Mouse (Mus musculus): ENCODE measurements at regions not wholly inside any gene's neighbourhood (a gene's known extent, or its start where the extent isn't known, plus 50 kb on each side); places are given as distances from the start of the nearest gene placed in this dataset.

DNA sequence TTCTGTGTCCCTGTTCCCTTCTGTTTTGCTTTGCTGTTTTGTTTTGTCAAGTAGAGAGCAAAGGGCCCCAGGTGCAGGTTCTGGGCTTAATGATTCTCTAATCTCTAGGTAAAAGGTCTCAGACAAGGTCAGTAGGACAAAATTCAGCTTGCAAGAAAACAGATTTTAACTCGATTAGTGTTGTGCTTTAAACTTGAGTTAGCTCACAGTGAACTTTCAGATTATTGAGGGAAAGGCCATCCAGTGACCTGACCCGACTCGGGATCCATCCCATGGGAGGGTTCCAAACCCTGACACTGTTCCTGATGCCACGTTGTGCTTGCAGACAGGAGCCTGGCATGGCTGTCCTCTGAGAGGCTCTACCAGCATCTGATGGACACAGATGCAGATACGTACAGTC is 83.8 kb upstream of the Acsl1 start:
- H3K4me2 ChIP-seq (ENCODE audit: low read depth, low read length), result no peak overlapping the region
- WGBS, result 70% methylated on average over 5 of the region's 5 CpGs

DNA sequence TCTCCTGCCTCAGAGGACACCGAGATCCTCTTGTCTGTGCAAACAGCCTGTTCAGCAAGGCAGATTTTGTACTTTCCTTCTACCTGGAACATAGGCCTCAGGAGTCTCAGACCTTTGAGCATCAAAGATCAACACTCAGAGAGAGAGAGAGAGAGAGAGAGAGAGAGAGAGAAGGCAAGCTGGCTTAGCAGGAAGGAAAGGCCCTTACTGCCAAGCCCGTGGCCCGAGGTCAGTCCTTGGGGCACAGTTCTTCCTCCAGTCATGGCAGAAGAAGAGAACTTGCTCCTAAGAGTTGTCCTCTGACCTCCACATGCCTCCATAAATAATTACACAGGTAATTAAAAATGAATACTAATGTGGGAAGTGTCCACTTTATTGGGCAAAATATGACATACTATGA is 82.4 kb upstream of the Acsl1 start:
- Histone ChIP-seq H3K9ac (ENCODE audit: low read depth, low read length) (no peak overlapping the region), H3K4me1 (ENCODE audit: control insufficient read depth, insufficient read depth, low read length) (no peaks in the 10 kb centered on the region), H3K27me3 (replicated peaks; ENCODE audit: control insufficient read depth, insufficient read depth, low read length) (no peaks in the 10 kb centered on the region), H3K36me3 (ENCODE audit: control insufficient read depth, insufficient read depth, low read length) (no peaks in the 10 kb centered on the region), H3K27ac (ENCODE audit: low read length) (no peak overlapping the region), H3K4me3 (ENCODE audit: low read length) (no peak overlapping the region), H3K4me2 (ENCODE audit: low read depth, low read length) (no peak overlapping the region), H3K9me3 (ENCODE audit: control insufficient read depth, low read length) (no peaks in the 10 kb centered on the region)
- no peak for ATAC-seq
- WGBS, result 77% methylated on average over 3 of the region's 3 CpGs

More for the DNA sequence above, 83.8 kb upstream of the Acsl1 start:
- Histone ChIP-seq H3K4me3 (ENCODE audit: low read length) (no peak overlapping the region), H3K36me3 (ENCODE audit: control insufficient read depth, insufficient read depth, low read length) (no peaks in the 10 kb centered on the region), H3K9ac (ENCODE audit: low read depth, low read length) (no peak overlapping the region), H3K4me1 (ENCODE audit: control insufficient read depth, insufficient read depth, low read length) (no peaks in the 10 kb centered on the region), H3K27me3 (replicated peaks; ENCODE audit: control insufficient read depth, insufficient read depth, low read length) (no peaks in the 10 kb centered on the region), H3K9me3 (ENCODE audit: control insufficient read depth, low read length) (no peaks in the 10 kb centered on the region), H3K27ac (ENCODE audit: low read length) (no peak overlapping the region)
- peak; percentile 50 for ATAC-seq

DNA sequence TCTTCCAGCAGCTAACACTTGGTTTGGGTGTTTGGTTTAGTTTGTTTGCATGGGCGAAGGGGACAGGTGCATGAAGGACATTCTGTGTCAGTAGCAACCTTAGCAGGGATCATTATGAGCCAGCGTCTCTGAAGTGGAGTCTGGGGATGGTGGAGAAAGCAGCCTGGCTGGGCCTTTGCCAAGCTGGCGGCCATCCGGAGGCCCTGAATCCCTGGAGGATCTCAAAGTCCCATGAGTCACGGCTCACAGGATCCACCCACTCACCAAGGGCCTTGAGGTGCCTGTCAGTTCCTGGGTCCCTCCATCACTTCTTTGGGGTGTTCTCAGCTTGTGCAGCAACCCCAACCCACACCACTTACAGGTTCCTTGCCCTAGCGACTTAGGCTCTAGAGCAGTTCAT is 80.4 kb upstream of the Acsl1 start:
- Histone ChIP-seq H3K27me3 (replicated peaks; ENCODE audit: control insufficient read depth, insufficient read depth, low read length) (no peaks in the 10 kb centered on the region), H3K4me1 (ENCODE audit: control insufficient read depth, insufficient read depth, low read length) (no peaks in the 10 kb centered on the region), H3K4me2 (ENCODE audit: low read depth, low read length) (no peak overlapping the region), H3K4me3 (ENCODE audit: low read length) (no peak overlapping the region), H3K36me3 (ENCODE audit: control insufficient read depth, insufficient read depth, low read length) (no peaks in the 10 kb centered on the region), H3K27ac (ENCODE audit: low read length) (no peak overlapping the region), H3K9ac (ENCODE audit: low read depth, low read length) (no peak overlapping the region), H3K9me3 (ENCODE audit: control insufficient read depth, low read length) (no peaks in the 10 kb centered on the region)
- 79% methylated on average over 6 of the region's 6 CpGs for WGBS
- ATAC-seq, result peak; percentile 34; the same call in 1 of the 2 replicates

DNA sequence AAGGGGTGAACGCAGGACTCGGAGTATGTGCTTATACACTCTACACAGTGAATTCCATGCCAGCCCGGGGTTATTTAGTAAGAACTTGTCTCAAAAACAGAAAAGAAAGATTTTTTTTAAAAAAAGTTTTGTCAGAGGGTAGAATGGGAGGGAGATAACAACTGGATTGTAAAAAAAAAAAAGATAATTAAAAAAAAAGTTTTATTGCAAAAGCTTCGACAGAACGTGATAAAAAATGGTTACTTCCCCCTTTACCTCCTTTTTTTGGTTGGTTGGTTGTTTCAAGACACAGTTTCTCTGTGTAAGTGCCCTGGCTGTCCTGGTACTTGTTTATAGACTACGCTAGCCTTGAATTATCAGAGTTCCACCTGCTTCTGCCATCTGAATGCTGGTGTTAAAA is 79.2 kb upstream of the Acsl1 start:
- no peaks in the 10 kb centered on the region for H3K9me3 ChIP-seq (ENCODE audit: control insufficient read depth, low read length)
- WGBS, result 84% methylated on average over 6 of the region's 6 CpGs
- H3K27ac ChIP-seq (ENCODE audit: low read length), result no peak overlapping the region
- H3K4me3 ChIP-seq (ENCODE audit: low read length), result no peak overlapping the region
- H3K9ac ChIP-seq (ENCODE audit: low read depth, low read length), result no peak overlapping the region
- H3K36me3 ChIP-seq (ENCODE audit: control insufficient read depth, insufficient read depth, low read length), result no peaks in the 10 kb centered on the region
- no peak overlapping the region for H3K4me2 ChIP-seq (ENCODE audit: low read depth, low read length)
- H3K27me3 ChIP-seq (replicated peaks; ENCODE audit: control insufficient read depth, insufficient read depth, low read length), result no peaks in the 10 kb centered on the region
- no peaks in the 10 kb centered on the region for H3K4me1 ChIP-seq (ENCODE audit: control insufficient read depth, insufficient read depth, low read length)
- no peak for ATAC-seq

DNA sequence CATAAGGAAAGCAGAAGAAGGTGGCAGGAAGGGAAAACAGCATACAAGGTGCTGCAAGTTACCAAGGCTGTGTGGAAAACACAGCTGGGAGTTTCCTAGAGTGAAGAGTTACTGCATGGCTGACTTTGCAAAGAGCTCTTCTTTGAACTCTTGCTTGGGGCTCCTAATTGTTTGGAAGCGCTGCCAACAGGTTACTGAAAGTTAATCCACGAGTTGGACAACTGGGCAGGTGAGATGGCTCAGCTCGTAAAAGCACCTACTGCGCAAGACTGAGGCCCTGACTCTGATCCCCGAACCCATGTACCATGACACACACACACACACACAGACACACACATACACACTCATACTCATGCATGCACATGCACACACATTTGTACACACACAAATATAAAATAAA is 77.5 kb upstream of the Acsl1 start:
- WGBS, result 85% methylated on average over 5 of the region's 5 CpGs
- ATAC-seq, result no peak
- H3K4me3 ChIP-seq (ENCODE audit: low read length), result no peak overlapping the region

DNA sequence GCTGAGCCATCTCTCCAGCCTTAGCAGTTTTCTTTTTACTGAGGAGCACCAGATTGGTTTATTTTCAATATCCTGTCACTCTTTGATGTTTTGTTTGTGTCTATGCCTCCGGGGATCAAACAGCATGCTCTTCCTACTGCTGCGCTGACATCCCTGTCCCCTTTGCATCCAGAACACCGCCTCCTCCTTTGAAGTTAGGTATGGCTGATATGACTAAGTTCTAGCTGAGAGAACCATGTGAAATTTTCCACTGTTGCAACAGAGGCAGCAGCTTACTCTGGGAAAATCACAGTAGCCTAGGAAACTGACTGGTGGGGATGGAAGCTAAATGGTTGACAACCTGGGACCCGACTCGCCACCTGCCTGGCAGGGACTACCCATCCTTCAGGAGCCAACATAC is 76.1 kb upstream of the Acsl1 start:
- WGBS, result 82% methylated on average over 5 of the region's 5 CpGs
- no peaks in the 10 kb centered on the region for H3K36me3 ChIP-seq (ENCODE audit: control insufficient read depth, insufficient read depth, low read length)
- ATAC-seq, result no peak
- H3K4me1 ChIP-seq (ENCODE audit: control insufficient read depth, insufficient read depth, low read length), result no peaks in the 10 kb centered on the region
- no peaks in the 10 kb centered on the region for H3K9me3 ChIP-seq (ENCODE audit: control insufficient read depth, low read length)
- no peaks in the 10 kb centered on the region for H3K27me3 ChIP-seq (replicated peaks; ENCODE audit: control insufficient read depth, insufficient read depth, low read length)
- no peak overlapping the region for H3K4me3 ChIP-seq (ENCODE audit: low read length)
- H3K27ac ChIP-seq (ENCODE audit: low read length), result no peak overlapping the region
- no peak overlapping the region for H3K9ac ChIP-seq (ENCODE audit: low read depth, low read length)
- no peak overlapping the region for H3K4me2 ChIP-seq (ENCODE audit: low read depth, low read length)

More for the DNA sequence above, 77.5 kb upstream of the Acsl1 start:
- Histone ChIP-seq H3K27ac (ENCODE audit: low read length) (no peak overlapping the region), H3K4me2 (ENCODE audit: low read depth, low read length) (no peak overlapping the region), H3K9ac (ENCODE audit: low read depth, low read length) (no peak overlapping the region), H3K36me3 (ENCODE audit: control insufficient read depth, insufficient read depth, low read length) (no peaks in the 10 kb centered on the region), H3K4me1 (ENCODE audit: control insufficient read depth, insufficient read depth, low read length) (no peaks in the 10 kb centered on the region), H3K9me3 (ENCODE audit: control insufficient read depth, low read length) (no peaks in the 10 kb centered on the region), H3K27me3 (replicated peaks; ENCODE audit: control insufficient read depth, insufficient read depth, low read length) (no peaks in the 10 kb centered on the region)

DNA sequence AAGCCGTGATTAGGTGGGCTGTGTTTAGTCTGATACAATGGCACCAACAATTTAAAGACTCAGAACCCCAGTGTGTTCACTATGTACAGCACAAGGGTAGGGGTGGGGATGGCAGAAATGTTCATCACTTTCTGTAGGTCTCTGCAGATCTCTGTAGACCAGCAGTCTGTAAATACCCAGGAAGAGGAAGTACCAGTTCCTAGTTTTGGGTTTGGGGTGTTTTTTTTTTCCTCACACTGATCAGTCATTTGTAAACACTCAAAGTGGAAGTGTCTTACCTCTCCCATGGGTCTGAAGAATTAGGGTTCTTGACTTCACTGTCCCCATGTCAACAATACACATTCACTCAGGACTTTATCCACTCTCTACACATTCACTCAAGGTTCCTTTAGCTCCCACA is 75.5 kb upstream of the Acsl1 start:
- no peak overlapping the region for H3K4me3 ChIP-seq (ENCODE audit: low read length)
- H3K4me1 ChIP-seq (ENCODE audit: control insufficient read depth, insufficient read depth, low read length), result no peaks in the 10 kb centered on the region
- H3K36me3 ChIP-seq (ENCODE audit: control insufficient read depth, insufficient read depth, low read length), result no peaks in the 10 kb centered on the region
- 76% methylated on average over 1 of the region's 1 CpGs for WGBS
- no peak for ATAC-seq
- H3K27ac ChIP-seq (ENCODE audit: low read length), result no peak overlapping the region
- H3K9ac ChIP-seq (ENCODE audit: low read depth, low read length), result no peak overlapping the region
- H3K9me3 ChIP-seq (ENCODE audit: control insufficient read depth, low read length), result no peaks in the 10 kb centered on the region
- H3K27me3 ChIP-seq (replicated peaks; ENCODE audit: control insufficient read depth, insufficient read depth, low read length), result no peaks in the 10 kb centered on the region
- H3K4me2 ChIP-seq (ENCODE audit: low read depth, low read length), result no peak overlapping the region

DNA sequence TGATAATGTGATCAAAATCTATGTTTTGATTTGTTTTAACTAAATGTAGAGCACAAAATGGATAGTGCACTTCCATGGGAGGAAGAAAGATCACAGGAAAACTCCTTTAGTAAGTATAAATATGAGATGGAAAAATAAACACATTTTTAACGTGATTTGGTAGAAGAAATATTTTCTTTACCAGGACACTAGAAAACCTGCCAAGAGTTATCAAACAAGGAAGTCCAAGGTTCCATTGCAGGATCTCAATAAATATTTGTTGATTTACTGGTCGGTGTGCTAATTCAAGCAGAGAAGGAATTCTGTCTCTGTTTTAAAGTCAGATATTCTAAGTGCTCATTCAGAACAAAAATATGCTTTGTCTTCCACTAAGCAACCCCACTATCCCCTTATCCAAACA is 73.8 kb upstream of the Acsl1 start:
- no peaks in the 10 kb centered on the region for H3K36me3 ChIP-seq (ENCODE audit: control insufficient read depth, insufficient read depth, low read length)
- WGBS, result 34% methylated on average over 2 of the region's 2 CpGs
- ATAC-seq, result no peak
- no peaks in the 10 kb centered on the region for H3K27me3 ChIP-seq (replicated peaks; ENCODE audit: control insufficient read depth, insufficient read depth, low read length)
- H3K27ac ChIP-seq (ENCODE audit: low read length), result peak overlapping the region; percentile 48
- no peaks in the 10 kb centered on the region for H3K4me1 ChIP-seq (ENCODE audit: control insufficient read depth, insufficient read depth, low read length)
- no peaks in the 10 kb centered on the region for H3K9me3 ChIP-seq (ENCODE audit: control insufficient read depth, low read length)
- no peak overlapping the region for H3K4me3 ChIP-seq (ENCODE audit: low read length)
- H3K9ac ChIP-seq (ENCODE audit: low read depth, low read length), result no peak overlapping the region
- H3K4me2 ChIP-seq (ENCODE audit: low read depth, low read length), result no peak overlapping the region

DNA sequence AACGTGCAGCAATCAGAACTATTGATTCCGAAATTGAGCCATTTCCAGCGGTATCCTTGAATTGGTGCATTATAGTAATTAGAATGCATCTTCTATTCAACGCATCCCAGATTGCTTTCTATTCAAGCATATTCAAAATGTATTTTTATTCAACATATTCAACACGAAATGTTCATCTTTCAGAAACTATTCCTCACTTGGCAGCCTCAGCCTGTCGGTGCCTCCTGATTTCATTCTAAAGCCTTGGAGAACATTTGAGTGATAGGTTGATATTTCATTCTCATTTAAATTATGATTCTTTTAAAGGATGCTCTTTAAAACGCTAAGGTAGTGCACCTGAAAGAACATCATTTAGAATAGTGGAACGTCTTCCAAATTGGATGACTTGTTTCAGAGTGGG is 73.1 kb upstream of the Acsl1 start:
- no peak overlapping the region for H3K9ac ChIP-seq (ENCODE audit: low read depth, low read length)
- 79% methylated on average over 8 of the region's 8 CpGs for WGBS
- H3K4me2 ChIP-seq (ENCODE audit: low read depth, low read length), result no peak overlapping the region
- H3K4me1 ChIP-seq (ENCODE audit: control insufficient read depth, insufficient read depth, low read length), result no peaks in the 10 kb centered on the region
- no peak for ATAC-seq
- H3K36me3 ChIP-seq (ENCODE audit: control insufficient read depth, insufficient read depth, low read length), result no peaks in the 10 kb centered on the region
- H3K27me3 ChIP-seq (replicated peaks; ENCODE audit: control insufficient read depth, insufficient read depth, low read length), result no peaks in the 10 kb centered on the region
- no peak overlapping the region for H3K27ac ChIP-seq (ENCODE audit: low read length)
- H3K4me3 ChIP-seq (ENCODE audit: low read length), result no peak overlapping the region
- H3K9me3 ChIP-seq (ENCODE audit: control insufficient read depth, low read length), result no peaks in the 10 kb centered on the region

DNA sequence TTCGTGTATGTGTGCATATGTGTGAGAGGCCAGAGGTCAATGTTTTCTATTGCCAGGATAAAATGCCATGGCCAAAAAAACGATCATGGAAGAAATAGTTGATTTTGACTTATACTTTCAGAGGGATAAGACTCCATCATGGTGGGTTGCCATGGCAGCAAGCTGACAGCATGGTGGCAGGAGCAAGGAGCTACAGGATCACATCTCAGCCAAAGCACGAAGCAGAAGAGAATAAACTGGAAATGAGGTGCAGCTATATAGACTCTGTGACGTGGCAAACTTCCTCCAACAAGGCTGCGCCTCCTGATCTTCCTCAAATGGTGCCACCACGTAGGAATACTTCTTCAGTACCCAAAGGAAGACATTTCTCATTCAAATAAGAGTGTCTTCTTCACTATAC is 70.2 kb upstream of the Acsl1 start:
- H3K27ac ChIP-seq (ENCODE audit: low read length), result no peak overlapping the region
- H3K27me3 ChIP-seq (replicated peaks; ENCODE audit: control insufficient read depth, insufficient read depth, low read length), result no peaks in the 10 kb centered on the region
- H3K36me3 ChIP-seq (ENCODE audit: control insufficient read depth, insufficient read depth, low read length), result no peaks in the 10 kb centered on the region
- H3K4me2 ChIP-seq (ENCODE audit: low read depth, low read length), result no peak overlapping the region
- no peak overlapping the region for H3K4me3 ChIP-seq (ENCODE audit: low read length)
- no peaks in the 10 kb centered on the region for H3K4me1 ChIP-seq (ENCODE audit: control insufficient read depth, insufficient read depth, low read length)
- H3K9ac ChIP-seq (ENCODE audit: low read depth, low read length), result no peak overlapping the region
- H3K9me3 ChIP-seq (ENCODE audit: control insufficient read depth, low read length), result no peaks in the 10 kb centered on the region
- WGBS, result 75% methylated on average over 6 of the region's 6 CpGs
- no peak for ATAC-seq
